Mouse (Mus musculus) cerebellum, adult 18-20 months (tissue): ENCODE results near the gene Ccl17.

Experiments used
- DNase-seq, 2 experiments: peaks; one replicate each; pipeline ENCODE4 v3.0.0; 2021

The Ccl17 gene

DNA sequence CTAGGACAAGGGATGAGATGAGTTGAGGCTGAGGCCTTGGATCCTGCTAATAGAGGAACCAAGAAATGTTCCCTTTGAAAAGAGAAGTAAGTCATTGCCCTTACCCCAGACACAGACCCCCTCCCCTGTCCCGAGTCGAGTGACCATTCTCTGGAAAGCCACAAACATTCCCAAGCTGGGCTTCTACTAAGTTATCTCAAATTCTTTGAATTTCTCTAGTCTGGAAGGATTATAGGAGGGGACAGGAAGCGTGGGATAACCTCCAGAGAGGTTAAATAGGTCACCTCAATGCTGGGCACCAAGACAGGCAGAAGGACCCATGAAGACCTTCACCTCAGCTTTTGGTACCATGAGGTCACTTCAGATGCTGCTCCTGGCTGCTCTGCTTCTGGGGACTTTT lies at the start of gene Ccl17:
Gene Ccl17 (plus strand): TSS at position 301 of the 400 bp plus-strand sequence.
- no peak for DNase-seq

DNA sequence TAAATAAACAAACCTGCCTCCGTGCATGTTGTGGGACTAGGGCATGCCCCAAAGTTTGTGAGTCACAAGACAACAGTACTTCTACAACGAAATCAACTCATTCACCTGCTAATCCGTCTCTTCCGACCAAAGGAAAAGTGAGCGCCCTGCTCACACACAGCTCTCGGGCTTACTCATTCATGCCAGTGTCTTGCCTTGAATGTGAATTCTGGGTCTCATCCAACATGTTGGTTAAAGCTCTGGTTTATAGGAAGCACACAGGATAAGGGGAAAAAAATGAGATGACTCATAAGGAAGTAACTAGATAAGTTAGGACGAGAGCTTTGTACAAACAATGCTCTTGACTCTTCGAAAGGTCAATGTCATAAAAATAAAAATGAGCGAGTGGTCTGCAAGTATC lies 43.2 kb upstream of the Ccl17 start:
- no peak for DNase-seq

DNA sequence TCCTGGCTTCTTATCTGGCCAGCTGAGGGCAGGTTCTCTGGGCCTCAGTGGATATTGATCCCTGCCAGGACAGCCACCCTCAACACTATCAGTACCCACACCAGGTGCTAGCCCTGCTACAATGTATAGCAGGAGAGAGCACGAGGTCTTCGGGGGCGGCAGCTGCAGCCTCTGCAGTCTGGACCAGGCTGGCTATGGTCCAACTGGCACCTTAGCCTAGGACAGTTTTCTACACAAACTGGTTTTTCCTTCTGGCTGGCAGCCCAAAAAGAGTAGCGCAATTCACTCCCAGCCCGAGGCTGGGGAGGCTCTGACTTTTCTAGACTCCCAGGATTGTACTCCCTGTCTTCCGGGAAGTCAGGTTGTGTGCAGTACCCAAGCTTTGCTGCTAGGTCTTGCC lies 39.3 kb upstream of the Ccl17 start:
- peak; percentile 32 to 36 for DNase-seq

DNA sequence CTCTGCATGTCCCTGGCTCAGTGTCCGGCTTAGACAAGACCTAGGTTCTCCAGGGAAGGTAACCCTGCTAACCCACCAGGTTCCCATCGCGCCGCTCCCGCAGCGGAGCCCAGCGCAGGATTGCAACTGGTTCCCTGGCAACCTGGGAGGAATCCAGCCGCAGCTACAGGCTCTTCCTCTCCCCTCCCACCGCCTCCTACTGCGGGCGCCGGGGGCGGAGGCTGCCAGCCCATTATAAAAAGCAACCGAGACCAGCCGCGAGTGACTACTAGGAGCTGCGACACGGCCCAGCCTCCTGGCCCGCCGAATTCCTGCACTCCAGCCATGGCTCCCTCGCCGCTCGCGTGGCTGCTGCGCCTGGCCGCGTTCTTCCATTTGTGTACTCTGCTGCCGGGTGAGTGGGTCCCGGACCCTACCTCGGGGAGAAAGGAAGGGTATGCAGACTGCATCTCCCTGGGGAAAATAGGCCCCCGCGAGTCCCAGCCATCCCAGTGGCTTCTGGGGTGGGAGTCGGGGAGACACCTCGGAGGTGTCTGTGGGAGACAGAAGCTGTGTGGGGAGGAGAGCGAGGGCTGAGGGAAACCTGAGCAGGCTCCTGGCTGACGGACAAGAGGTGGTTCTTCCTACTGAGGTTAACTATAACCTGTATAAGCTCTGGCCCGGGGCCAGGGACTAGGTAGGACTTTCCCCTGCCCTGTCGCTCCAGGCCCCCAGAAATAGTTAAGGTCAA lies 38.1 kb upstream of the Ccl17 start, which contains the start of gene Cx3cl1:
Gene Cx3cl1 (plus strand): TSS at position 69 of the 730 bp plus-strand sequence.
- peak; percentile 82 to 84 for DNase-seq

DNA sequence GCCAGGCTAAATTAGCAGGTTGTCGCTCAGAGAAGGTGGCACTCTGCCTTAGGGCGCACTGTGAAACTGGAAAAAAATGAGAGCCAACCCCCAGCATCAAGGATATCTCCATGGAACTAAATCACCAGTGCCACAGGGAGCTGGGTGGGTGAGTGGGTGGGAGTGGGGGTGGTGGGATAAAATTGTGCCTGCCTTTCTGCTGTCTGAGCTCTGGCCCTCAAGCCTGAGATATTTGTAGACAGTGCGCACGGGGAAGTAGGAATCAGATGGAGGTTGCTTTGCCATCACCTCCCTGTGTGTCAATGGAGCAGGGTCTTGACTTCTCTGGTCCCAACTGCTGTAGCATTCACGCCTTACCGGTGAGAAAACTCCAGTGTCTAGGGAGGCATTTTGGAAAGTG lies 37.2 kb upstream of the Ccl17 start:
- DNase-seq = peak; percentile 11 to 21

DNA sequence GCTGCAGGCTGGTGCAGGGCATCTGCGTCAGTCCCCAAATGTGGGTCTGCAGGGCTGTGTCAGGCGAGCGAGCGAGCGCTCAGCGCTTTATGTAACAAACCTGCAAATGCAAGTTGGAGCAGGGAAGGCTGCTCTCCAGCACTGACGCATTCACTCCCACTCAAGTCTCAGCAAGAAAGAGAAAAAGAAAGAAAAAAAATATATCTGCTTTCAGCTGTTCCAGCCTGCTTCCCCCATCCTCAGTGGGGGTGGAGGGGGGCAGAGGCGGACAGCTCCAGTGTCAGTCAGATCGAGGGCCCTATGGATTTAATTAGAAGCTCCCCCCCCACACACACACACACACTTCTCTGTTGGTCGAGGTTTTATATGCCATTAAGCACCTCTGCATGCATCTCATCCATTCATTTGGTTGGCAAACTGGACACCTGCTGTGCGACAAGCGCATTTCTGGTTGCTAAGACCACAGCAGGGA lies 36.5 kb upstream of the Ccl17 start:
- peak in 1 of 2 experiments; percentile 47 for DNase-seq

DNA sequence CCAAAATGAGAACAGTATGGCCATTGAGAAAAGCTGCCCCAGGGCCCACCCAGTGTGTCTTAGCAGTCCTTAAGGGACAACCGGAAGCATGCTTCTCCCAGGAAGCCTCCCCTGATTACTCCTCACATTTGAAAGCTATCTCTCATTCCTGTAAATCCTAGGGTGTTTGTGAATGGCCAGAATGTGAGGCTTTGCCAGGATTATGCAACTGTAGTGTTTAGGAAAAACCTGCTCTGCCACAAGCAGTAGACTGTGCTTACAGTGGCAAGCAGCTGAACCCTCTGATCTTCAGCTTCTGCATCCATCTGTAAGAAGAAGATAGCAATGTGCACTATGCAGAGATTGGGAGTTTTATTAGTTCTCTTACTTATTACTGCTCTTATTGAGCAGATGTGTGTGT lies 35.7 kb upstream of the Ccl17 start:
- DNase-seq = peak in 1 of 2 experiments; percentile 23

DNA sequence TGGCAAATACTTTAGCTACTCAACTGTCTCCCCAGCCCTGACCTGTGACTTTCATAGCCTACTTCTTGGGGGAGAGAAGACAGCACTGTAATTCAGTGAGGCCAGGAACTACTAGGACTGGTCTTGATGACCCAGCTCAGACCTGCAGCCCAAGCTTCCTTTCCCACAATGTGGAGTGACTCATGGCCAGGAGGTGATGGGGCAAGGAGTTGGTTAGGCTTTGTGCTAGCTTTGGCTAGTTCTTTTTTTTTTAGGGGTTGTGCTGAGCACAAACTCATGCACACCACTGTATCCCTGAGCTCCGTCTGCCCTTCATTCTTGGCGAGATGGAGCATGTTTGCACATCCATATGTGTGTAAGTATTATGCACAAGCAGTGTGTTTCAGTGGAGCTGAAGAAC lies 33.9 kb upstream of the Ccl17 start:
- DNase-seq = no peak

DNA sequence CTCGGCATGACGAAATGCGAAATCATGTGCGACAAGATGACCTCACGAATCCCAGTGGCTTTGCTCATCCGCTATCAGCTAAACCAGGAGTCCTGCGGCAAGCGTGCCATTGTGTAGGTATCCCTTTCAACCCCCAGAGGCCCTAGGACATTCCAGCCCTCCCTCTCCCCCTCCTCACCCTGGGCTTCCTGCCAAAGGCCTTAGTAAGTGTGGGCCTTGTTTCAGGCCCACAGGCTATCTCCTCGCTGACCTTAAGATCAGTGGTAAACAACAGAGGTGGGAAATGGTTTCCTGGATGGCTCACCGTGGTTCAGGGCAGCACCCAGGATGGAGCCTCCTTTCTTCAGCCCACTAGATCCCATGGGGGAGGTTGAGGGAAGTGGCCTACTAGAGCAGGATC lies 32.2 kb upstream of the Ccl17 start:
- no peak for DNase-seq

GRCm38 (mm10) chr8:94778473-94778872 lies 31.8 kb upstream of the Ccl17 start:
- no peak for DNase-seq

DNA sequence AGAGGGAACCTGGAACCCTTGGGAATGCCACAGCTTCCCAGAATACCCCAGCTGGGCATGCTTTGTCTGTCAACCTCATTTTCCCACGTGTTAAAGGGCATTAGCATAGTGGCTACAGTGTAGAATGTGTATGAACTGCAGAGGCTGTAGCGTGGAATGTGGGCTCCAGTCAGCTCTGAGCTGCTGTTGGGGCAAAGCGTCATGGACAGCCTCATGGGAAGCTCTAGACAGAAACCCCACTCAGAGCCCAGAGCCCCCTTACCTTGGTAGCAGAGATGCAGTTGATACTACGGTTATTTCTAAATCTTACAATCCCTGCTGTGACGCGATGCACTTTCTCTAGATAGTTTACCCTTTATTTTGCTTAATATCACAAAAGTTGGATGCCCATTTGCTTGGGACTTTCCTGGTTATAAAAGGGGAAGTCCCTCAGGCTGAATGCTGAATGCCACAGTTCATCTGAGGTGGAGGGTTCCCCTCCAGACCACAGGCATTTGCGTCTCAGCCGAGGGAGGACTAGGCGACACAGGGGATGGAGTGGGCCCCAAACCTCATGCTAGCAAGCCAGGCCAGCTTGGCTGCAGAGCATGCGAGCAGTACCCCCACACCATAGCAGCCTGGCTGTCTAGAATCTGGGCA lies 31.2 kb upstream of the Ccl17 start:
- DNase-seq = no peak

- DNase-seq = no peak
Measured at GRCm38 (mm10) chr8:94779534-94780294, 30.5 kb upstream of the Ccl17 start.

DNA sequence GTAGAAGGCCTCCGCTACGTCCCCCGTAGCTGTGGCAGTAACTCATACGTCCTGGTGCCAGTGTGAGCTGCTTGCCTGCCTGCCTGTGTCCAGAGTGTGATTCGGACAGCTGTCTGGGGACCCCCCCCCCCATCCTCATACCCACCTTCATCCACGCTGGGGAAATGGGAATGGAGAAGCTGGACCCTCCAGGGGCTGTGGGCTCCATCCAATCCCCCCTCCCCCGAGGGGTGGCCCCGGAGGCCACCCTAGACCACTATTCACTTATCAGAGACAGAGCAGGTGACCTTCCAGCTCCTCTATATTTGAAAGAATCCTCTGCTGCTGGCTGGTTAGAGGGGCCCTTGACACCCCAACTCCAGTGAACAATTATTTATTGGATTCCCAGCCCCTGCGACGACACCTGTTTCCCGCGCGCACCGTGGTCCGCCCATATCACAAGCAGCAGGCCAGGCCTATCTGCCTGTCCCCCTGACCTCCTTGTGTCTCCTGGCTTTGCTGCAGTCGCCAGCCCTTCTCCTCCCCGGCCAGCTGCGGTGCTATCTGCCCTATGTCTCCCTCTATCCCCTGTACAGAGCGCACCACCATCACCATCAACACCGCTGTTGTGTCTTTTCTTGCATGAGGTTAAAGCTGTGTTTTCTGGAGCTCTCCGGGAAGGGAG lies 29.6 kb upstream of the Ccl17 start:
- DNase-seq = no peak

GRCm38 (mm10) chr8:94781155-94781837 lies 29.0 kb upstream of the Ccl17 start:
- no peak for DNase-seq

DNA sequence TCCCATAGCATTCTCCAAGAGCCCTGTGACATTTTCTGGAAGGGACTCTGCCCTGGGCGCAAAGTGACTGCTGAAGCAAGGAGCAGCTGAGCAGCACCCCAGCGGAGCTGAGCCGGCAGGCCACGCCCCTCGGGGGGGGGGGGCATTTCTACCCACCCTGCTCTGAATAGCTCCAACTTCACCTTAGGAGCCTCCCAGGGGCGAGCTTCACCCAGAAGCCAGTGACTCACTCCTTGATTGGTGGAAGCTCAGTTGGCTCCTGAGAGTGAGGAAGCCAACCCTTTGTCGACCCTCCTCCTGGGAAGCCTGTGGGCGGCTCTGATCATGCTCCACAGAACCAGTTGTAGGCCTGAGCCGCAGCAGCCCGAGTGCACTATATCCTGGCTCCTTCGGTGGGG lies 28.4 kb upstream of the Ccl17 start:
- DNase-seq = no peak

GRCm38 (mm10) chr8:94783890-94784289 lies 26.4 kb upstream of the Ccl17 start:
- no peak for DNase-seq

DNA sequence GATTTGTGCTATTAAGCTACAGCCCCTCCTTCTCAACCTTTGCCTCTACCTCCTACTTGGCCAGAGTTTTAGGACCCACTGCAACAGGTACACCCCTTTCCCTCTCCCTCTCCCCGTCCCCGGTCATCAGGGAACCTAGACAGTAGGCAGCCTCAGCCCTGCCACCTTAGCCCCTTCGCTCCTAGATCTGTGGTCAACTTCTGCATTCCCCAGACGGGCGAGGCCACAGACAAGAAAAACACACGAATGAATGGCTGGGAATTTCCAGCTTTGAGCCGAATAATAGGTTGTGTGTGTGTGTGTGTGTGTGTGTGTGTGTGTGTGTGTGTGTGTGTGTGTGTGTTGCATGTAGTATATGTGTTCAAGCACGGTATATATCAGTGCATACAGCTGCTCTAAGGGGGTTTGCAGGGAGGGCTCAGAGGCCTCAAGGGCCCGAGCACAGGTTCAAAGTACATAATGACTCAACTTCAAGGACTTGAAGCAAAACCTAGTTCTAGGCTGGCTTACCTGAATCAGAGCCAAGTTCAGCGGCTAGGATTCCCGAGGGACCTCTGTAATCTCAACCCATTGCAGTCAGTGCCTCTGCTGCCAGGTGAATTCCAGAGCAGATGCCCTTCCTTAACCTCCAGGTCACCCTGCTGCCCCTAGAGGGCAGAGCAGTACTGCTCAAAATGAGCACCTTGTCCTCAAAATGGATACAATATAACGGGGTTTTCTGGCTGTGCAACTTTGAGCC lies 24.8 kb upstream of the Ccl17 start:
- peak; percentile 28 to 40 for DNase-seq

GRCm38 (mm10) chr8:94785995-94786595 lies 24.2 kb upstream of the Ccl17 start:
- DNase-seq = no peak

DNA sequence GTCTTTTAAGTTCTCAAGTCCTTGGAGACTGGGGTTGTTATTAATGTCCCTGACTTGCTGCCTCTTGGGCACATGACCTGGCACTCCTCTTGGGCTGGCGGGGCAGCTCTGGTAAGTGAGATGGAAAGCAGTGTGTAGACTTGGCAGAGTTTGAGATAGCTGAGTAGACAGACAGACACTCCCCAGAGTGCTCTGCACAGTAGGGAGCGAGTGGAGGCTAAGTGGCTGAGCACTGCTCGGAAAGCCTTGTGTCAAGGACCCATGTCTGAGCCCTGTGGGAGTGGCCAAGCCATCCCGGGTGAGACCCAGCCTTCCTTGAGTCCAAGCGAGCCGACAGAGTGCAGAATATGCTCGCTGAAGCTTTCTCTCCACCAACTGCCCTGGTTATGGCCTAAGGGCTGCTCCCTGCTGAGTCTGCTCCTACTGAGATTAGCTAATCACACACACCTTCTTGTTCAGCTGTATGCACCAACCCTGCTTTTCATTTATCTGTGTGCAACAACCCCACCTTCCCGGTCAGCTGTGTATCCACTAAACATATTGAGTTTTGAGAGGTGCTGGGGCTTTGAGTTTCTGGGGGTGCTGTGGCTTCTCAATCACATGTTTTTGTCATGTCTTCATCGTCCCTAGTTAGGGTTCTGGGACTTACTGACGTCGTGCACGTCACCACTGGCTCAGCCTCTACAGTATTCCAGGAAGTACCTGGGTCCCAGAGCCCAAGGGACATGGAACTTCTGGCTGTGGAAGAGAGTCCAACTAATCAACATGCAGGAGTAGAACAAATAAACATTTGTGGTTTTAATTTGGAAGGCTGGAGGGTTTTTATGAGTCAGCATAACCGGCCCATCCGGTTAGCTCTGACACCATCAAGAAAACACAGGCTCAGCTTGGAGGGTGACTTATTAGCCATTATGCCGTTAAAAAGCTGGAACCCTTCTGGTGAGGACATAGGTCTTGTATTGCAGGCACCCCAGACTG lies 22.4 kb upstream of the Ccl17 start:
- DNase-seq = no peak
